Mouse (Mus musculus) kidney, adult 2 months (tissue): Measurements from ENCODE around the gene Prcp.

Experiments
- CTCF ChIP-seq: fragments of 200-500 bp; conservative IDR thresholded peaks from 2 replicates; pipeline ENCODE4 v1.5.1; 2011; ENCODE audit warnings: low read depth, mild to moderate bottlenecking, control low read depth, low read length, moderate library complexity, mixed read lengths; ENCODE audit not compliant: insufficient read depth, insufficient read length
- POLR2A ChIP-seq: fragments of 200-500 bp; IDR thresholded peaks from one replicate; pipeline ENCODE4 v1.6.1; 2011; ENCODE audit warnings: low read depth, low read length, control low read depth

- no peak for TF ChIP-seq POLR2A
- peak; percentile 89 for TF ChIP-seq CTCF
Measured at GRCm38 (mm10) chr7:92903360-92904038, 29.2 kb downstream of the Prcp start.
